Mouse (Mus musculus) bone marrow macrophage, adult 2 months (primary cell): ENCODE measurements at regions not wholly inside any gene's neighbourhood (a gene's known extent, or its start where the extent isn't known, plus 50 kb on each side); places are given as distances from the start of the nearest gene placed in this dataset.

Experiments
- CTCF ChIP-seq: IDR thresholded peaks from 2 replicates; pipeline ENCODE4 v1.5.1; 2012; ENCODE audit warnings: low read depth, mild to moderate bottlenecking, low read length, moderate library complexity
- POLR2A ChIP-seq: IDR thresholded peaks from 2 replicates; pipeline ENCODE4 v1.6.1; 2012; ENCODE audit warnings: mild to moderate bottlenecking, low read depth, low read length, borderline replicate concordance

- TF ChIP-seq POLR2A = no peak
- TF ChIP-seq CTCF = no peak
These were observed 105.7 kb upstream of the Otx2 start for GRCm38 (mm10) chr14:48779327-48779726.
